Mouse (Mus musculus): ENCODE results near the gene Edc4.

Edc4 gene

GRCm38 (mm10) chr8:105874301-105874700 is 6.4 kb upstream of the Edc4 start:
- DNase-seq (ENCODE audit: low spot score) = no peak

- no peak for DNase-seq (ENCODE audit: low spot score)
Observed at GRCm38 (mm10) chr8:105889756-105890465, 9.2 kb downstream of the Edc4 start.

- DNase-seq (ENCODE audit: low spot score) = no peak
Observed at GRCm38 (mm10) chr8:105890870-105891269, 10.2 kb downstream of the Edc4 start.

- no peak for DNase-seq (ENCODE audit: low spot score)
Observed at GRCm38 (mm10) chr8:105892432-105892831, 11.8 kb downstream of the Edc4 start.

GRCm38 (mm10) chr8:105893339-105893738 is 12.7 kb downstream of the Edc4 start, which contains the start of gene Nrn1l:
Gene Nrn1l, plus strand, starts transcription at chr8:105893567.
- DNase-seq (ENCODE audit: low spot score) = no peak

GRCm38 (mm10) chr8:105897801-105898480 is 17.3 kb downstream of the Edc4 start:
- no peak for DNase-seq (ENCODE audit: low spot score)

- DNase-seq (ENCODE audit: low spot score) = peak; percentile 92
Observed at GRCm38 (mm10) chr8:105900180-105900940, 19.7 kb downstream of the Edc4 start, which contains the start of gene Pskh1. Gene Pskh1, plus strand, starts transcription at chr8:105900441.

GRCm38 (mm10) chr8:105900941-105901616 is 20.4 kb downstream of the Edc4 start:
- DNase-seq (ENCODE audit: low spot score) = no peak

GRCm38 (mm10) chr8:105919390-105919789 is 38.7 kb downstream of the Edc4 start:
- DNase-seq (ENCODE audit: low spot score) = no peak

GRCm38 (mm10) chr8:105925123-105925522 is 44.4 kb downstream of the Edc4 start:
- DNase-seq (ENCODE audit: low spot score) = no peak

- DNase-seq (ENCODE audit: low spot score) = peak; percentile 69
Observed at GRCm38 (mm10) chr8:105930602-105931001, 49.9 kb downstream of the Edc4 start.

- DNase-seq (ENCODE audit: low spot score) = no peak
Observed at GRCm38 (mm10) chr8:105931271-105931670, 50.6 kb downstream of the Edc4 start.

GRCm38 (mm10) chr8:105932525-105932924 is 51.8 kb downstream of the Edc4 start:
- DNase-seq (ENCODE audit: low spot score) = no peak

- DNase-seq (ENCODE audit: low spot score) = no peak
Observed at GRCm38 (mm10) chr8:105933762-105934161, 53.1 kb downstream of the Edc4 start, which contains the start of gene Ctrl. Gene Ctrl, minus strand, starts transcription at chr8:105933862.

GRCm38 (mm10) chr8:105935105-105935504 is 54.4 kb downstream of the Edc4 start:
- DNase-seq (ENCODE audit: low spot score) = no peak

- DNase-seq (ENCODE audit: low spot score) = no peak
Observed at GRCm38 (mm10) chr8:105935863-105936603, 55.4 kb downstream of the Edc4 start.

- peak; percentile 68 for DNase-seq (ENCODE audit: low spot score)
Observed at GRCm38 (mm10) chr8:105936866-105937475, 56.3 kb downstream of the Edc4 start.

GRCm38 (mm10) chr8:105937496-105938305 is 57.0 kb downstream of the Edc4 start:
- peak; percentile 39 for DNase-seq (ENCODE audit: low spot score)

GRCm38 (mm10) chr8:105938306-105938669 is 57.6 kb downstream of the Edc4 start, which contains the start of gene Psmb10:
Gene Psmb10, minus strand, starts transcription at chr8:105938444.
- DNase-seq (ENCODE audit: low spot score) = no peak

GRCm38 (mm10) chr8:105942026-105942425 is 61.3 kb downstream of the Edc4 start:
- DNase-seq (ENCODE audit: low spot score) = no peak
